Mouse (Mus musculus): ENCODE measurements around the gene Slit3. TPM values are rescaled to one million over a fixed set of nuclear protein-coding genes. Genes with fewer than 3 reads are reported as not detected.

Gene Slit3
- polyA plus RNA-seq, 1 experiment = not detected

DNA sequence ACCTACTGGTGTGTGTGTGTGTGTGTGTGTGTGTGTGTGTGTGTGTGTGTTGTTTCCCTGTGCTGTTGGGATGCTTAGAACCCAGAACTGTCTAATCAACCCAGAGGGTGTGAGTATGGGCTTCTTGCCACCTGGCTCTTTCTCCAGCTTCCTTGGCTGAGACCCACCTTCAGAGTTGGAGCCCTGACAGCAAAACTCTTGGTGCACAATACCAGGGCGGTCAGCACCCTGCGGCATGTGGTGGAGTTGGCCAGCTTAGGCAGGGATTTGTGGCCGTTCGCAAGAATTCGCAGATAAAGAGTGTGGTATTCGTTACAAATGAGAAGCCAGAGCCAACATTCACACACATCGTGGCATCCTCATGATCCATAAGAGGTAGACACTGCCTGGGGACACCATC lies 123.5 kb downstream of the Slit3 start:
- Histone ChIP-seq H3K4me3 (replicated peaks) (no peak overlapping the region), H3K4me1 (ENCODE audit: control insufficient read depth) (no peaks in the 10 kb centered on the region), H3K36me3 (ENCODE audit: control insufficient read depth) (no peaks in the 10 kb centered on the region), H3K9me3 (ENCODE audit: control insufficient read depth, low read length) (no peaks in the 10 kb centered on the region), H3K27me3 (ENCODE audit: control insufficient read depth) (no peaks in the 10 kb centered on the region)
- no peak for TF ChIP-seq TAL1 (IDR thresholded peaks at IDR 0.05; ENCODE audit: low read length)
- no peak for TF ChIP-seq GATA1 (IDR thresholded peaks at IDR 0.05; ENCODE audit: low read length)

DNA sequence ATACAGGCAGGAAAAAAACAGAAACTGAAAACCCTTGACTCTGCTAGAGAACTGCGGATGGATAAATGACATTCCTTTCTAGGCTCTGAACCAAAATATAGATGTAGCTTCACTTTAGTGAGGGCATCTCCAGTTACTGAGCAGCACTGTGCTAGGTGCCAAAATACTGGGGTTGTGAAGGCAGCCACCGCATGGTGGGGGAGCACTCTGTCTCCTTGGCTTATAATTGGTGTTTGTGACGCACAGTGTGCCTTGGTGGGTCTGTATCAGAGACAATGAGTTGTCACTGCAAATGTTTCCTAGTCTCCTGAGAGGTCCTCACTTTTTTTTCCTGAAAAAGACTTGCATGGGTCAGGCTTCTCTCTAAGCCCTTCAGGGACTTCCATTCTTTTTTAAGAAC lies 125.6 kb downstream of the Slit3 start:
- TF ChIP-seq TAL1 (IDR thresholded peaks at IDR 0.05; ENCODE audit: low read length) = no peak
- no peaks in the 10 kb centered on the region for H3K9me3 ChIP-seq (ENCODE audit: control insufficient read depth, low read length)
- no peaks in the 10 kb centered on the region for H3K27me3 ChIP-seq (ENCODE audit: control insufficient read depth)
- H3K36me3 ChIP-seq (ENCODE audit: control insufficient read depth) = no peaks in the 10 kb centered on the region
- no peaks in the 10 kb centered on the region for H3K4me1 ChIP-seq (ENCODE audit: control insufficient read depth)
- no peak overlapping the region for H3K4me3 ChIP-seq (replicated peaks)

DNA sequence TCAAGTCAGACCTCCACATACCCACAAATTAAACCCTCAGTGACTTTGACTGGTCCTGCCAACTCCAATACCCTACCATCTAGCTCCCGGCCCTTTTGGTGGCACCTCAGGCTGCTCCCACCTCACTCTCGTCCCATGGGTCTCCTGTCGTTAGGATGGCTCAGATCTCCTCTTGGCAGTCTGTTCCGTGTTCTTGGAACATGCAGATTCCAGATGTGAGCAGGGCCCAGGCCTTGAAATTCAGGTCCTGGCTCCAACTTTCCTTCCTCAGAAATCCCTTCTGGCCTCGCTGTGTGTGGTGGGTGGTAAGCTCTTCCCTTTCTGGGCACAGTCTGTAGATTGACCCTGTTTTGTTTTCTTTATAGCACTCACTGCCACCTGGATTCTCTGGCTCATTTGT lies 127.1 kb downstream of the Slit3 start:
- Histone ChIP-seq H3K36me3 (ENCODE audit: control insufficient read depth) (no peaks in the 10 kb centered on the region), H3K9me3 (ENCODE audit: control insufficient read depth, low read length) (no peaks in the 10 kb centered on the region), H3K4me1 (ENCODE audit: control insufficient read depth) (no peaks in the 10 kb centered on the region), H3K4me3 (replicated peaks) (no peak overlapping the region), H3K27me3 (ENCODE audit: control insufficient read depth) (no peaks in the 10 kb centered on the region)
- TF ChIP-seq TAL1 (IDR thresholded peaks at IDR 0.05; ENCODE audit: low read length) (no peak), GATA1 (IDR thresholded peaks at IDR 0.05; ENCODE audit: low read length) (no peak)

GRCm38 (mm10) chr11:35250871-35251418 lies 129.9 kb downstream of the Slit3 start:
- H3K4me3 ChIP-seq (replicated peaks) = no peak overlapping the region
- TF ChIP-seq GATA1 (IDR thresholded peaks at IDR 0.05; ENCODE audit: low read length) = no peak
- H3K36me3 ChIP-seq (ENCODE audit: control insufficient read depth) = no peaks in the 10 kb centered on the region
- no peaks in the 10 kb centered on the region for H3K4me1 ChIP-seq (ENCODE audit: control insufficient read depth)
- no peaks in the 10 kb centered on the region for H3K27me3 ChIP-seq (ENCODE audit: control insufficient read depth)
- no peaks in the 10 kb centered on the region for H3K9me3 ChIP-seq (ENCODE audit: control insufficient read depth, low read length)

GRCm38 (mm10) chr11:35251910-35252309 lies 130.9 kb downstream of the Slit3 start:
- Histone ChIP-seq H3K27me3 (ENCODE audit: control insufficient read depth) (no peaks in the 10 kb centered on the region), H3K4me1 (ENCODE audit: control insufficient read depth) (no peaks in the 10 kb centered on the region), H3K36me3 (ENCODE audit: control insufficient read depth) (no peaks in the 10 kb centered on the region), H3K4me3 (replicated peaks) (no peak overlapping the region), H3K9me3 (ENCODE audit: control insufficient read depth, low read length) (no peaks in the 10 kb centered on the region)
- TF ChIP-seq GATA1 (IDR thresholded peaks at IDR 0.05; ENCODE audit: low read length) (no peak), TAL1 (IDR thresholded peaks at IDR 0.05; ENCODE audit: low read length) (no peak)

DNA sequence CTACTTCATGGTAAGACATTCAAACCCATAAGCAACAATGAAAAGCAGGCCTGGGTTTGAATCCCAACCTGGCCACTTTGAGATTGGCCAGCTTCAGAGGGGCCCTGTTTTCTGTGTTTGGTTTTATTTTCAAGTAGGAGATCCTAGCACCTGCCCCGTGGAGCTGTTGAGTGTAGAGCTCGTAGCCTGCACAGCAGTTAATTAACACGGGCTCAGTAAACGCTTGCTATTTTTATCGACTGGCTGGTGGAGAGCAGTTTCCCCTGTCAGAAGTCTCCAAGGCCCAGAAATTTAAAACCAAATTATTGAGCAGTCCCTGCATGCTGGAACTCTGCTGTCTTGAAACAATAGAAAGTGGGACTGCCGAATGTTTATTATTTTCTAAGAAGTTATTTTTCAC lies 136.3 kb downstream of the Slit3 start:
- Histone ChIP-seq H3K9me3 (ENCODE audit: control insufficient read depth, low read length) (peaks cover 2% of the 10 kb centered on the region; the same call in 1 of the 2 replicates), H3K27me3 (ENCODE audit: control insufficient read depth) (no peaks in the 10 kb centered on the region), H3K36me3 (ENCODE audit: control insufficient read depth) (no peaks in the 10 kb centered on the region), H3K4me3 (replicated peaks) (no peak overlapping the region), H3K4me1 (ENCODE audit: control insufficient read depth) (no peaks in the 10 kb centered on the region)
- TF ChIP-seq TAL1 (IDR thresholded peaks at IDR 0.05; ENCODE audit: low read length) (no peak), GATA1 (IDR thresholded peaks at IDR 0.05; ENCODE audit: low read length) (no peak)

GRCm38 (mm10) chr11:35261562-35262087 lies 140.6 kb downstream of the Slit3 start:
- Histone ChIP-seq H3K27me3 (ENCODE audit: control insufficient read depth) (no peaks in the 10 kb centered on the region), H3K36me3 (ENCODE audit: control insufficient read depth) (no peaks in the 10 kb centered on the region), H3K4me1 (ENCODE audit: control insufficient read depth) (no peaks in the 10 kb centered on the region), H3K9me3 (ENCODE audit: control insufficient read depth, low read length) (peaks cover 2% of the 10 kb centered on the region; the same call in 1 of the 2 replicates), H3K4me3 (replicated peaks) (no peak overlapping the region)
- TF ChIP-seq GATA1 (IDR thresholded peaks at IDR 0.05; ENCODE audit: low read length) (no peak), TAL1 (IDR thresholded peaks at IDR 0.05; ENCODE audit: low read length) (no peak)

DNA sequence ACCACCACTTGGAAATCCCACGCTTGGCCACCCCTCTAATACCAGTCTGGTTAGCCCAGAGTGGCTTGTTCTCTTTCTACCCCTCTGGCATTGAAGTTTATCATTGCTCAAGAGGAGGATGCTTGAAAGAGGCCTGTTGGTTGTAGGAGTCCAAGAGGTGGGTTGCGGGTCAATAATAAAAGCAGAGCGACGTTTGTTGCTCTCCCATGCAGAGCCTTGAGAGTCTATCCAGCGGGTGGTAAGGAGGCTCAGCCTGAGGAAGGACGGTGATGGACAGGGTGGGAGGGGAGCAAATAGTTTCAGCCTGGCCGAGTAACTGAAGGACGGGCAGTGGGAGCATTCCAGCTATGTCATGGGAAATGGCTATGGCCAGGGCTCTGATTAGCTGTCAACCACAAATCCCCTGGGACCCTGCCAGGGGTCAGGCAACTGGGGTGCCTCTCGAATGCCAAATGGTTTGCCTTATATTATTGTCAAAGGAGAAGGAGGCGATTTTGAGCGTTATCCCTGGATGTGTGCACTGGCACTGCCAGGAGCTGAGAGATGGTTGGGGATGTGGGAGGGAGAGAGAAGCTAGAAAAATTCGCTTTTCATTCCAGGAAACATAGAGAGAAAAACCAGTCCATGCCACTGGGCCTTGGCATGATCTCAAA lies 141.4 kb downstream of the Slit3 start:
- H3K36me3 ChIP-seq (ENCODE audit: control insufficient read depth) = no peaks in the 10 kb centered on the region
- TF ChIP-seq GATA1 (IDR thresholded peaks at IDR 0.05; ENCODE audit: low read length) (no peak), TAL1 (IDR thresholded peaks at IDR 0.05; ENCODE audit: low read length) (no peak)
- peaks cover 2% of the 10 kb centered on the region; the same call in 1 of the 2 replicates for H3K9me3 ChIP-seq (ENCODE audit: control insufficient read depth, low read length)
- H3K27me3 ChIP-seq (ENCODE audit: control insufficient read depth) = no peaks in the 10 kb centered on the region
- no peak overlapping the region for H3K4me3 ChIP-seq (replicated peaks)
- H3K4me1 ChIP-seq (ENCODE audit: control insufficient read depth) = no peaks in the 10 kb centered on the region

DNA sequence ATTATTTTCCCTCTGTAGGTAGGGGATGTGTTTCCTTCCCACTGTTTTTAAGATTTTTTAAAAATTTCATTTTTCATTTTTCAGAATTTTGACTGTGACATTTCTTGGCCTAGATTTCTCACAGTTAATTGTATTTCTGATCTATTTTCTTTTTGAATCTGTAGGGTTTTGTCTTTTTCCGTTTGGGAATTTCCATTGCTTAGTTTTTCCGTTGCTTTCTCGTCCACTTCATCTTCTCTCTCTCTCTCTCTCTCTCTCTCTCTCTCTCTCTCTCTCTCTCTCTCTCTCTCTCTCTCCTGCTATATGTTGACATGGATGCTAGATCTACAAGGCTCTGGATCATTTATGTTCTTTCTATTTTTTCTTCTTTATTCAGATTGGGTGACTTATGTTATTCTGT lies 143.7 kb downstream of the Slit3 start:
- no peaks in the 10 kb centered on the region for H3K27me3 ChIP-seq (ENCODE audit: control insufficient read depth)
- H3K4me1 ChIP-seq (ENCODE audit: control insufficient read depth) = no peaks in the 10 kb centered on the region
- no peak for TF ChIP-seq GATA1 (IDR thresholded peaks at IDR 0.05; ENCODE audit: low read length)
- peaks cover 5% of the 10 kb centered on the region; the same call in 1 of the 2 replicates for H3K9me3 ChIP-seq (ENCODE audit: control insufficient read depth, low read length)
- no peak overlapping the region for H3K4me3 ChIP-seq (replicated peaks)
- no peaks in the 10 kb centered on the region for H3K36me3 ChIP-seq (ENCODE audit: control insufficient read depth)
